Mouse (Mus musculus) hindbrain, embryonic 12.5 days (tissue): ENCODE measurements around the gene Styk1. TPM values are rescaled to one million over a fixed set of nuclear protein-coding genes. Genes with fewer than 3 reads are reported as not detected.

ENCODE experiments used
- ATAC-seq: fragments of 200-750 bp; cut with Nextera tagmentation; 2 replicates; pipeline ENCODE4 v1.8.0; 2017; ENCODE audit warnings: moderate TSS enrichment; ENCODE audit not compliant: low FRiP score
- H3K27ac ChIP-seq: fragments of 300-500 bp; sonication (generic); 2 replicates; pipeline ENCODE4 v1.5.1; 2016; ENCODE audit warnings: mild to moderate bottlenecking
- H3K27me3 ChIP-seq: fragments of 300-500 bp; sonication (generic); 2 replicates; pipeline ENCODE4 v1.6.1; 2016; ENCODE audit warnings: mild to moderate bottlenecking
- H3K36me3 ChIP-seq: fragments of 300-500 bp; sonication (generic); 2 replicates; pipeline ENCODE4 v1.6.1; 2016; ENCODE audit warnings: mild to moderate bottlenecking
- H3K4me1 ChIP-seq: fragments of 300-500 bp; sonication (generic); 2 replicates; pipeline ENCODE4 v1.6.1; 2016
- H3K4me2 ChIP-seq: fragments of 300-500 bp; sonication (generic); replicated peaks from 2 replicates; pipeline ENCODE4 v1.6.1; 2016; ENCODE audit warnings: mild to moderate bottlenecking
- H3K4me3 ChIP-seq: fragments of 300-500 bp; sonication (generic); 2 replicates; pipeline ENCODE4 v1.5.1; 2016; ENCODE audit warnings: mild to moderate bottlenecking
- H3K9ac ChIP-seq: fragments of 300-500 bp; sonication (generic); 2 replicates; pipeline ENCODE4 v1.6.1; 2016; ENCODE audit warnings: mild to moderate bottlenecking, moderate library complexity
- H3K9me3 ChIP-seq: fragments of 300-500 bp; sonication (generic); replicated peaks from 2 replicates; pipeline ENCODE4 v1.6.1; 2016; ENCODE audit warnings: mild to moderate bottlenecking
- WGBS: fragments of 180-500 bp; shearing (Covaris S2); methylation state at CpG from one replicate; pipeline ENCODE4 v1.1.7; 2016; 5-methylcytosine and 5-hydroxymethylcytosine counted together
- polyA plus RNA-seq: library from polyadenylated mRNA; unstranded; fragments of >200 nt; fragmentation: Nextera tagmentation; extraction: Ambion mirVana; gene quantifications from 2 replicates; pipeline ENCODE4 v1.2.1, GENCODE M21; 2016

Styk1 gene
- polyA plus RNA-seq, 1 experiment from 2014 or later: 1.5 TPM

DNA sequence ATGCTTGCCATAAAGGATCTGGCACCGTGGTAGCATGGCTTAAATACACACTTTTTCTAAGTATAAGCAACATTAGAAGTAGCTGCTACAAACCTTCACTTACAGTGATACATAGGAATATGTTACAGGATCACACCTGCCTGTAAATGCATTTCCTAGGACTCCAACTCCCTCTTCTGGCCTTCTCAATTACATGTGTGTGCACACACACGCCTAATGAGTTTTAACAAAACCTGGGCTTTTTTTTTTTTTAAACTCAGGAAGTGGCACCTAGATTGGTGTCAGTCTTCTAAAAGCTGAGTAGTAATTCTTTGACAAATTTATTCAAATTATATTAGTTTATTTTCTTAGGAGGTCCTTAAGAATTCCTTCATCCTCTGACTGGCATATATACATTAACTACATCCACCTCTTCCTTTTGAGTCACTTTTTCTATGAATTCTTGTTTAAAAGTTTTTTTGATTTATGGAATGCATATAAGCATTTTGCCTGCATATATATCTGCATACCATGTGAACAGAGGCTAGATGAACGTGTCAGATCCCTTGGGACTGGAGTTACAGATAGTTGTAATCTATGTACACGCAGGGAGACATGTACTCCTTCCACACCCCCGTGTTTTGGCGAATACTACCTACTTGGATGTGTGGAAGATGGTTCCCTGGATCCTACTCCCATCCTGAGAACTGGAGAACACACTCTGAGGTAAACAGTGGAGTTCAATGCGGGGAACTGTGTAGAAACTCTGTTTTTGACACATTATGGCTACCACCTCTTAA lies 9.8 kb upstream of the Styk1 start:
- Histone ChIP-seq H3K27ac (no peak overlapping the region), H3K9ac (no peak overlapping the region), H3K4me1 (no peaks in the 10 kb centered on the region), H3K4me3 (no peak overlapping the region), H3K9me3 (no peaks in the 10 kb centered on the region), H3K4me2 (no peak overlapping the region), H3K36me3 (peaks cover 27% of the 10 kb centered on the region), H3K27me3 (no peaks in the 10 kb centered on the region)
- whole genome bisulfite sequencing: 86% methylated on average over 7 of the region's 7 CpGs
- ATAC-seq: no peak

GRCm38 (mm10) chr6:131360693-131361092 lies 7.3 kb upstream of the Styk1 start:
- Histone ChIP-seq H3K4me3 (no peak overlapping the region), H3K9ac (no peak overlapping the region), H3K36me3 (peaks cover 12% of the 10 kb centered on the region), H3K27me3 (no peaks in the 10 kb centered on the region), H3K4me2 (no peak overlapping the region), H3K9me3 (no peaks in the 10 kb centered on the region), H3K4me1 (no peaks in the 10 kb centered on the region), H3K27ac (no peak overlapping the region)
- WGBS: 76% methylated on average over 5 of the region's 5 CpGs
- ATAC-seq: no peak

GRCm38 (mm10) chr6:131359543-131359942 lies 6.1 kb upstream of the Styk1 start:
- no peaks in the 10 kb centered on the region for H3K4me1 ChIP-seq
- H3K27ac ChIP-seq: no peak overlapping the region
- H3K9me3 ChIP-seq: no peaks in the 10 kb centered on the region
- no peak for ATAC-seq
- no peak overlapping the region for H3K4me3 ChIP-seq
- peaks cover 7% of the 10 kb centered on the region for H3K36me3 ChIP-seq
- WGBS: 87% methylated on average over 2 of the region's 2 CpGs
- H3K9ac ChIP-seq: no peak overlapping the region
- no peak overlapping the region for H3K4me2 ChIP-seq
- no peaks in the 10 kb centered on the region for H3K27me3 ChIP-seq

- Histone ChIP-seq H3K4me1 (no peaks in the 10 kb centered on the region), H3K4me3 (no peak overlapping the region), H3K36me3 (no peaks in the 10 kb centered on the region), H3K9me3 (no peaks in the 10 kb centered on the region), H3K9ac (no peak overlapping the region), H3K27ac (no peak overlapping the region), H3K27me3 (no peaks in the 10 kb centered on the region), H3K4me2 (no peak overlapping the region)
- ATAC-seq: no peak
- 48% methylated on average over 4 of the region's 4 CpGs for WGBS
Observed at GRCm38 (mm10) chr6:131354913-131355312, 1.5 kb upstream of the Styk1 start.

GRCm38 (mm10) chr6:131347026-131347425 lies 6.4 kb downstream of the Styk1 start:
- no peak overlapping the region for H3K4me2 ChIP-seq
- H3K27me3 ChIP-seq: no peaks in the 10 kb centered on the region
- no peaks in the 10 kb centered on the region for H3K4me1 ChIP-seq
- no peaks in the 10 kb centered on the region for H3K36me3 ChIP-seq
- WGBS: 82% methylated on average over 2 of the region's 2 CpGs
- H3K4me3 ChIP-seq: no peak overlapping the region
- no peak for ATAC-seq
- H3K27ac ChIP-seq: no peak overlapping the region
- H3K9ac ChIP-seq: no peak overlapping the region
- H3K9me3 ChIP-seq: no peaks in the 10 kb centered on the region

- WGBS: 93% methylated on average over 7 of the region's 7 CpGs
- no peaks in the 10 kb centered on the region for H3K4me1 ChIP-seq
- H3K9me3 ChIP-seq: no peaks in the 10 kb centered on the region
- no peak overlapping the region for H3K4me2 ChIP-seq
- no peak for ATAC-seq
- no peak overlapping the region for H3K4me3 ChIP-seq
- no peak overlapping the region for H3K27ac ChIP-seq
- no peaks in the 10 kb centered on the region for H3K27me3 ChIP-seq
- H3K36me3 ChIP-seq: no peaks in the 10 kb centered on the region
- no peak overlapping the region for H3K9ac ChIP-seq
Observed at GRCm38 (mm10) chr6:131344346-131344745, 9.1 kb downstream of the Styk1 start.

DNA sequence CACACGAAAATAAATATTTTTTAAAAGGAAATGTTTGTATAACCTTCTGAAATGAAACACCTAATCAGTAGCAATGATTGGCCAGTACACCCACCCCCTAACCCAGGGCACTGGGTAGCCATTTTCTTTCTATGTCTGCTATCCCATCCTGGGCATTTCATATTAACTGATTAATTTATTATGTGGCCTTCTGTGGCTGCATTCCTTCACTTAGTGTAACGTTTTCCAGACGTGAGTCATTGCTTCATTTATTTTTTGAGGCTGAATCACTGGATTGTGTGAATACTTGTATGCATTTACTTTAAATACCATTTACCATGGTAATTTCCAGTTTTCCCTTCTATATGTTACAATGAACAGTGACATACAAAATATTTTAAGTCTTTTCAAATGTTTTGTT lies 13.3 kb downstream of the Styk1 start:
- Histone ChIP-seq H3K27me3 (no peaks in the 10 kb centered on the region), H3K4me1 (no peaks in the 10 kb centered on the region), H3K4me3 (no peak overlapping the region), H3K27ac (no peak overlapping the region), H3K4me2 (no peak overlapping the region), H3K36me3 (no peaks in the 10 kb centered on the region), H3K9me3 (no peaks in the 10 kb centered on the region), H3K9ac (no peak overlapping the region)
- ATAC-seq: no peak
- WGBS: 81% methylated on average over 3 of the region's 3 CpGs

- Histone ChIP-seq H3K9me3 (no peaks in the 10 kb centered on the region), H3K4me1 (no peaks in the 10 kb centered on the region), H3K9ac (no peak overlapping the region), H3K27me3 (no peaks in the 10 kb centered on the region), H3K27ac (no peak overlapping the region), H3K36me3 (no peaks in the 10 kb centered on the region), H3K4me2 (no peak overlapping the region), H3K4me3 (no peak overlapping the region)
- no peak for ATAC-seq
- 86% methylated on average over 3 of the region's 3 CpGs for WGBS
Observed at GRCm38 (mm10) chr6:131339309-131339708, 14.1 kb downstream of the Styk1 start.

DNA sequence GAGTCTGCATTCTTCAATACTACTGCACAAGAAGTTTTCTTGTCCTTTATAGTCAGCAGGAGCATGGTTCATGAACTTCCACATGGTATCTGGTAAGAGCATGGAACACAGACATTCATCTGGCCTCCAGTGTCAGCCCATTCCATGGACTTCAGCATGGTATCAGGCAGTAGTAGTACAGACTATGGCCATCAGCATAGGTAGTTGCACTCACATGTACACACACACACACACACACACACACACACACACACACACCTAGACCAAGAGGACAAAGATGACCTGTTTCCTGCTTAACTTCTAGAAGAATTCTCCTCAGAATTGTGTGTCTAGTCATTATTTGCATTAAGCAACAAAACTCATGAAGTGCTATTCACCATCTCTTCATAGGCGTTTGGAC lies 14.6 kb downstream of the Styk1 start:
- no peak overlapping the region for H3K27ac ChIP-seq
- ATAC-seq: no peak
- H3K9me3 ChIP-seq: no peaks in the 10 kb centered on the region
- H3K4me1 ChIP-seq: no peaks in the 10 kb centered on the region
- WGBS: 81% methylated on average over 1 of the region's 1 CpGs
- H3K36me3 ChIP-seq: no peaks in the 10 kb centered on the region
- no peak overlapping the region for H3K4me3 ChIP-seq
- H3K27me3 ChIP-seq: no peaks in the 10 kb centered on the region
- no peak overlapping the region for H3K9ac ChIP-seq
- H3K4me2 ChIP-seq: no peak overlapping the region

GRCm38 (mm10) chr6:131327076-131327475 lies 26.3 kb downstream of the Styk1 start:
- Histone ChIP-seq H3K36me3 (no peaks in the 10 kb centered on the region), H3K27ac (no peak overlapping the region), H3K9me3 (no peaks in the 10 kb centered on the region), H3K4me1 (no peaks in the 10 kb centered on the region), H3K4me2 (no peak overlapping the region), H3K27me3 (no peaks in the 10 kb centered on the region), H3K4me3 (no peak overlapping the region), H3K9ac (no peak overlapping the region)
- WGBS: 85% methylated on average over 2 of the region's 2 CpGs
- ATAC-seq: no peak

GRCm38 (mm10) chr6:131321854-131322639 lies 31.4 kb downstream of the Styk1 start:
- Histone ChIP-seq H3K4me2 (no peak overlapping the region), H3K4me3 (no peak overlapping the region), H3K27me3 (no peaks in the 10 kb centered on the region), H3K9ac (no peak overlapping the region), H3K9me3 (no peaks in the 10 kb centered on the region), H3K27ac (no peak overlapping the region), H3K4me1 (no peaks in the 10 kb centered on the region), H3K36me3 (no peaks in the 10 kb centered on the region)
- no peak for ATAC-seq
- 72% methylated on average over 3 of the region's 3 CpGs for WGBS

DNA sequence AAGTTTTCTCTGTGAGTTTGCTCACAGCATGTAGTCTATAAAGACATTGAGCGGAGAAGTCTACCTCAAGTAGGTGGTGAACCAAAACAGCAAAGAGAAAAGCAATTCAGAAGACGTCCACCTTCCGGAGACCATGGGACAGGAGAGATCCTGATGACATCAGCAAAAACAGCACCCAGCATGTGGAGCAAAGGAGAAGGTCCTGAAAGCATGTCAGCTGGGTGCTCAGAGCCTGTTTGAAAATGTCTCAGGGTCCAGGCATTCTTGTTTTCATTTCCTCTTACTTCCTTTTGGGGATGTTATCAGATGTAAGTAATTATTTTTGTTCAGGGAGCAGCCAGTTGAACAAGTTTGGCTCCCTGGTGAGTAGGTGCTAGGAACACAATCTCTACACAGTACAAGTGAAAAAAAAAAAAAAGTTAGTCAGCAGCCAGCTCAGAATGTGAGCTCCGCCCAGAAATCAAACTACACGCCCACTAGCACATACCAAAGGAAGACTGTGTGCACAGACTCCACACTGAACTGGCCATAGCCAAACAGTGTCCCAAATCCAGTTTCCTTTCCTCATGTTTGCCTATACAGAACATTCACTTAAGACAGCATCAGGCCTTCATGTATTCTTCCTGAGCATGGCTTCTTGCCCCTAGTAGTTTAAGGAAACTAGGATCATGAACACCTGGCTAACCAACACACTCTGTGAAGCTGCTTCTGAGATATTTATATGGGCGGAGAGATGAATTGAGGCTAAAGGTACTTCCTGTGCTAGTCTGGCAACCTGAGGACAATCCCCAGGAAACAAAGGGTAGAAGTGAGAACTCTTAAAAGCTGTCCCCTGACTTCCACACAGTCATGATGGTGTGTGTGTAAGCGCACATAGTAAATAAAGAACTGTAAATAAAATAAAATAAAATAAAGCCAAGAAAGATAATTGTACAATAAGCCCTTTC lies 37.0 kb downstream of the Styk1 start:
- no peak overlapping the region for H3K4me2 ChIP-seq
- 82% methylated on average over 7 of the region's 7 CpGs for WGBS
- H3K27ac ChIP-seq: no peak overlapping the region
- H3K4me1 ChIP-seq: no peaks in the 10 kb centered on the region
- no peaks in the 10 kb centered on the region for H3K9me3 ChIP-seq
- H3K4me3 ChIP-seq: no peak overlapping the region
- no peak overlapping the region for H3K9ac ChIP-seq
- H3K27me3 ChIP-seq: no peaks in the 10 kb centered on the region
- ATAC-seq: no peak
- no peaks in the 10 kb centered on the region for H3K36me3 ChIP-seq
